Mouse (Mus musculus) lung, embryonic 14.5 days (tissue): ENCODE measurements around the gene 4921539E11Rik. TPM values are rescaled to one million over a fixed set of nuclear protein-coding genes. Genes with fewer than 3 reads are reported as not detected.

Experiments
- ATAC-seq: fragments of 200-750 bp; cut with Nextera tagmentation; 2 replicates; pipeline ENCODE4 v1.8.0; 2017; ENCODE audit warnings: mild to moderate bottlenecking, moderate TSS enrichment, moderate library complexity; ENCODE audit not compliant: insufficient read depth
- DNase-seq: peaks from one replicate; pipeline ENCODE4 v3.0.0-alpha.2; 2015
- H3K27ac ChIP-seq: fragments of 300-500 bp; sonication (generic); 2 replicates; pipeline ENCODE4 v1.5.1; 2014; ENCODE audit warnings: low read depth, mild to moderate bottlenecking, moderate library complexity
- H3K27me3 ChIP-seq: fragments of 300-500 bp; sonication (generic); 2 replicates; pipeline ENCODE4 v1.6.1; 2014; ENCODE audit warnings: low read length, control low read depth; ENCODE audit not compliant: insufficient read depth
- H3K36me3 ChIP-seq: fragments of 300-500 bp; sonication (generic); 2 replicates; pipeline ENCODE4 v1.6.1; 2014; ENCODE audit warnings: control low read depth; ENCODE audit not compliant: insufficient read depth
- H3K4me1 ChIP-seq: fragments of 300-500 bp; sonication (generic); 2 replicates; pipeline ENCODE4 v1.6.1; 2014; ENCODE audit warnings: antibody characterized with exemption, control low read depth; ENCODE audit not compliant: insufficient read depth
- H3K4me2 ChIP-seq: fragments of 300-500 bp; sonication (generic); 2 replicates; pipeline ENCODE4 v1.6.1; 2014; ENCODE audit warnings: mild to moderate bottlenecking
- H3K4me3 ChIP-seq: fragments of 300-500 bp; sonication (generic); 2 replicates; pipeline ENCODE4 v1.5.1; 2014; ENCODE audit warnings: low read depth, low read length
- H3K9ac ChIP-seq: fragments of 300-500 bp; sonication (generic); 2 replicates; pipeline ENCODE4 v1.6.1; 2014
- H3K9me3 ChIP-seq: fragments of 300-500 bp; sonication (generic); 2 replicates; pipeline ENCODE4 v1.6.1; 2016; ENCODE audit warnings: low read depth, low read length, control low read depth
- CTCF ChIP-seq: IDR thresholded peaks from 2 replicates; pipeline ENCODE4 v1.5.1; 2016; ENCODE audit warnings: antibody characterized with exemption, low read depth
- WGBS: fragments of 180-500 bp; shearing (Covaris S2); extraction: QIAGEN DNeasy Blood & Tissue Kit; methylation state at CpG from one replicate; pipeline ENCODE4 v1.1.7; 2014; 5-methylcytosine and 5-hydroxymethylcytosine counted together
- polyA plus RNA-seq: library from polyadenylated mRNA; unstranded; fragments of >200 nt; fragmentation: Nextera tagmentation; extraction: Ambion mirVana; gene quantifications from 2 replicates; pipeline ENCODE4 v1.2.1, GENCODE M21; 2014

Gene 4921539E11Rik
- polyA plus RNA-seq, 1 experiment from 2014 or later, result not detected

DNA sequence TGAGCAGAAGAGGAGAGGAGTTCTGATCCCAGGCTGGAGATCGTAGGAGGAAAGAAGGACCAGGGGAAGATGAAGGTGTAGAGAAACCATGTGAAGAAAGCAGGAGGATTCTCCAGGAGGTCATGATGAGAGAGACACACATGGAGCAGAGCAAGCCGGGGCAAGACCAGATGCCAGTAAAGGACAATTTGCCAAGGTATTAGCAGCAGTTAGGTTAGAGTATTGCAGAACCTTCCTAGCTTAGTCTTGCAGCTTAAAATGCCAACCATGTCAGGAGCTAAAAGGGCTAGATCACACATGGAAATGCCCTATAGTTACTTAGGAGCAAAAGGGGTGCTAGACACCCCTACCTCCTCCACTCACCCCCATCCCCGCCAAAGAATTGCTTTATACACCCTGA is 43.4 kb downstream of the 4921539E11Rik start:
- ATAC-seq, result no peak

DNA sequence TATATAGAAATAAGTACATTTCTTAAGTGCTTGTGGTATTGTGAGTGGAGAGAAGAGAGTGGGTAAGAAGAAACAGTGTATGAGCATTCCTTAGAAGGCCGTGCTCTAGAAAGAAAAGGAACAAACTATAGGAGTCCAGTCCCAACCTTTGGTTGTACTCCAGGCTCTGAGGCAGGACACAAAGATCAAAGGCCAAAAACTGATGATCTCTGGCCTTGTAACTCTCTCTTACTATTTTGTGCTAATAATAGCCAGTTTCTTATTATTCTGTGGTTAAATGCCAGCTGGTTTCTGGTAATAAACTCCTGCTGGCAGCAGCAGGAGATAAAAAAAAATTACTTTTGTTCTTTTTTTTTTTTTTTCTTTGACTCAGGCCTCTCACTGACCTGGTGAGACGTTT is 58.5 kb downstream of the 4921539E11Rik start:
- TF ChIP-seq CTCF, result no peak
- no peaks in the 10 kb centered on the region for H3K27me3 ChIP-seq
- no peak overlapping the region for H3K4me3 ChIP-seq
- H3K36me3 ChIP-seq, result no peaks in the 10 kb centered on the region
- no peak overlapping the region for H3K9ac ChIP-seq
- no peaks in the 10 kb centered on the region for H3K9me3 ChIP-seq
- H3K4me1 ChIP-seq, result no peaks in the 10 kb centered on the region
- no peak overlapping the region for H3K4me2 ChIP-seq
- WGBS, result 56% methylated on average over 2 of the region's 2 CpGs
- H3K27ac ChIP-seq, result no peak overlapping the region
- DNase-seq (no peak), ATAC-seq (no peak)

More for the DNA sequence above, 43.4 kb downstream of the 4921539E11Rik start:
- Histone ChIP-seq H3K36me3 (no peaks in the 10 kb centered on the region), H3K9ac (no peak overlapping the region), H3K4me1 (no peaks in the 10 kb centered on the region), H3K27me3 (no peaks in the 10 kb centered on the region), H3K4me2 (no peak overlapping the region), H3K9me3 (no peaks in the 10 kb centered on the region), H3K27ac (no peak overlapping the region), H3K4me3 (no peak overlapping the region)
- no peak for DNase-seq
- WGBS, result 75% methylated on average over 3 of the region's 3 CpGs
- no peak for TF ChIP-seq CTCF

DNA sequence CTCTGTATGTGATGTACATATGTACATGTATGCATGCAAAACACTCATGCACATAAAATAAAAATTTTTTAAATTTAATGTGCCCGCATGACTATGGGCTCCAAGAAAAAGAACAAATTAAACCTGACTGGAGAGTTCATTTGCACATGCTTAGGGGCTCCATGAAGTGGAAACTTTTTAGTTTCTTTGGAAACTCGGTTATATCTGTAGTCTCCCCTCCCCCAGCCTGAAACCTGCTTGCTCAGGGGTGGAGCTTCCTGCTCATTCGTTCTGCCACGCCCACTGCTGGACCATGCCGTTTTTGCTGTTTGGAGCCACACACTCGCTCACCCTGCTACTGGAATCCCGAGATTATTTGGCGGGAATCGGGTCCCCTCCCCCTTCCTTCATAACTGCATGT is 67.8 kb downstream of the 4921539E11Rik start:
- 20% methylated on average over 9 of the region's 9 CpGs for WGBS
- DNase-seq (no peak), ATAC-seq (peak; percentile 38; the same call in 1 of the 2 replicates)
- Histone ChIP-seq H3K27ac (no peak overlapping the region), H3K4me2 (0 out of 2 replicates have a peak overlapping the region, but pooled peaks have one; percentile 12), H3K4me1 (no peaks in the 10 kb centered on the region), H3K36me3 (no peaks in the 10 kb centered on the region), H3K27me3 (no peaks in the 10 kb centered on the region), H3K9ac (no peak overlapping the region), H3K9me3 (no peaks in the 10 kb centered on the region), H3K4me3 (no peak overlapping the region)
- no peak for TF ChIP-seq CTCF

DNA sequence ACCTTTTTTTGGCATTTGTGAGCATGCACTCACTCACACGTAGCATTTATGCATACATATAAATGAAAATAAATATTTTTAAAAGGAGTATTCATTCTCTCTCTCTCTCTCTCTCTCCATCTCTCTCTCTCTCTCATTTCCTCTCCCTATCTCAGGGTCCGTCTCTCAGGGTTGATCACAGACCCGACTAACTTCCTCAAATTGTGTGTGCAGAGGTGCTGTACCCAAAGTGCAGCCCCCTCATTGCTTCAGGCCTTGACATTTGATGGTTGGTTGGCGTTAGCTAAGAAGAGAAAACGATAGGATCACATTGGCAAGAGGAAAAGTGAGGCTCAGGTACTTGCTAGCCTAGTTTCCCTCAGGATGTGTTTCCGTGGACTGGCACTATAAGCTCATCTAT is 68.9 kb downstream of the 4921539E11Rik start:
- no peaks in the 10 kb centered on the region for H3K9me3 ChIP-seq
- no peaks in the 10 kb centered on the region for H3K27me3 ChIP-seq
- WGBS, result 68% methylated on average over 6 of the region's 6 CpGs
- H3K4me3 ChIP-seq, result no peak overlapping the region
- no peak overlapping the region for H3K27ac ChIP-seq
- H3K4me1 ChIP-seq, result no peaks in the 10 kb centered on the region
- no peak for TF ChIP-seq CTCF
- no peaks in the 10 kb centered on the region for H3K36me3 ChIP-seq
- no peak overlapping the region for H3K9ac ChIP-seq
- no peak for ATAC-seq
- no peak for DNase-seq
- no peak overlapping the region for H3K4me2 ChIP-seq

DNA sequence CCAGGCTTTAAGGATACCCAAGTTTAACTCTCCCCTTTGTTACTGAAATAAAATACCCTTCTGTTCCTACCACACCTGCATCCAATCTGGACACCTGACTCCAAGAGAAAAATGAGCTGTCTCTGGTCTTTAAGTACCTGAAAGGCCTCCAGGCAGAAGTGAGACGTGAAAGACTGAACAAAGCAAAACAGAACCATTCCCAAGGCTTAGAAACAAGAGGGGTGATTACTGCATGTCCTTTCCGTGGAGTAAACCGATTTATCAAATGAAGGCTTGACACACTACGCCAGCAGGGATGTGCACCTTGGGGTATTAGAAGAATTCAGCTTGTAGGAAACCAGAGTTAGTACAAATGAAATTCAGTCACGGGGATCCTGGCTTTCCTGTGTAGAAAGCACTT is 71.7 kb downstream of the 4921539E11Rik start:
- ATAC-seq (no peak), DNase-seq (no peak)
- no peaks in the 10 kb centered on the region for H3K27me3 ChIP-seq
- no peaks in the 10 kb centered on the region for H3K36me3 ChIP-seq
- H3K4me3 ChIP-seq, result no peak overlapping the region
- TF ChIP-seq CTCF, result no peak
- no peak overlapping the region for H3K4me2 ChIP-seq
- no peak overlapping the region for H3K27ac ChIP-seq
- no peak overlapping the region for H3K9ac ChIP-seq
- H3K4me1 ChIP-seq, result no peaks in the 10 kb centered on the region
- WGBS, result 59% methylated on average over 5 of the region's 5 CpGs
- no peaks in the 10 kb centered on the region for H3K9me3 ChIP-seq

DNA sequence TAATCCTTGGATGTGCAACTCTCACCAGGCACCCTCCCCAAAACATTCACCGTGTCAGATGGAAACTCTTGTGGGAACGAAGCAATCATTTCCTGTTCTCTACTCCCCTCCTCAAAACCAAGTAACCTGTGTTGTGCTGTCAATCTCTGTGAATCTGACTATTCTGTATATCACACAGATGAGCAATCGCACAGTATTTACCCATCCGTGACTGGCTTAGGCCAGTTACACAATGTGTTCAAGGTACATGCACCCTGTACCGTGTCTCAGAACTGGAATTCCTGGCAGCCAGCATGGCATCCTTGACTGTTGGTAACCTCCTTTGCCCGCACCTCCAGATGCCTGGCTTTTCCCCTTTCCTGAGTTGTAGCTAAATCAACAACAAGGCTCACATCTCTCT is 74.6 kb downstream of the 4921539E11Rik start:
- no peak overlapping the region for H3K27ac ChIP-seq
- H3K9ac ChIP-seq, result no peak overlapping the region
- no peaks in the 10 kb centered on the region for H3K9me3 ChIP-seq
- ATAC-seq (no peak), DNase-seq (no peak)
- 71% methylated on average over 6 of the region's 6 CpGs for WGBS
- no peak overlapping the region for H3K4me2 ChIP-seq
- no peak for TF ChIP-seq CTCF
- H3K4me3 ChIP-seq, result no peak overlapping the region
- no peaks in the 10 kb centered on the region for H3K27me3 ChIP-seq
- H3K4me1 ChIP-seq, result 0 out of 2 replicates have a peak, but pooled peaks cover 3% of the 10 kb centered on the region
- H3K36me3 ChIP-seq, result no peaks in the 10 kb centered on the region

- ATAC-seq, result peak; percentile 95
- Histone ChIP-seq H3K4me3 (peak within 1 kb of the TSS; percentile 92), H3K36me3 (0 out of 2 replicates have a peak, but pooled peaks cover 2% of the 10 kb centered on the region), H3K27ac (peak within 1 kb of the TSS; percentile 98), H3K4me1 (0 out of 2 replicates have a peak, but pooled peaks cover 3% of the 10 kb centered on the region), H3K27me3 (no peaks in the 10 kb centered on the region), H3K4me2 (peak within 1 kb of the TSS; percentile 84), H3K9me3 (no peaks in the 10 kb centered on the region), H3K9ac (peak within 1 kb of the TSS; percentile 98)
- DNase-seq, result peak; percentile 91
- peak; percentile 33 for TF ChIP-seq CTCF
- WGBS, result 3% methylated on average over 43 of the region's 70 CpGs
Measured at GRCm38 (mm10) chr4:103214925-103215820, 75.5 kb downstream of the 4921539E11Rik start, which contains the start of gene Slc35d1. Gene Slc35d1, minus strand, starts transcription at chr4:103215164.
